Mouse (Mus musculus): ENCODE results near the gene Etv6. TPM values are rescaled to one million over a fixed set of nuclear protein-coding genes. Genes with fewer than 3 reads are reported as not detected.

The Etv6 gene
- total RNA-seq, 1 experiment from 2014 or later = 22.7 TPM

DNA sequence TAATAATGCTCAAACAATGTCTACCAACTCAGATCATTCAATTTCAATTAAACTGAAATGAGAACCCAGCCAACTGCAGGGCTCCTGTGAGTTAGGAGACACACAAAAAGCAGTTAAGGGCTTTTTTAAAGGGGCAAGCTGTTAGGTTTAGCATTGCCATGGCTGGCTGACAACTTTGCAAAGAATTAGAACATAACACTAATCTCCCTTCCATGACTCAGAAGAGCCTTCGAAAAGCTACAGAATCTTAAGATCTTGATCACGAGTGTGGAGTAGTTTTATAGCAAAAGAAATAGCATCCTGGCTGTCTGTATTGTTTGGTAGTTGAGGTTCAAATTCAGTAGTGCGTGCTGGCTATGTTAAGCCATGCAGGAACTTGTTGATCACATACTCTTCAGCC is 182.9 kb downstream of the Etv6 start:
- ATAC-seq (ENCODE audit: extremely low read depth, insufficient number of reproducible peaks, low FRiP score, poor library complexity, severe bottlenecking) = no peak

DNA sequence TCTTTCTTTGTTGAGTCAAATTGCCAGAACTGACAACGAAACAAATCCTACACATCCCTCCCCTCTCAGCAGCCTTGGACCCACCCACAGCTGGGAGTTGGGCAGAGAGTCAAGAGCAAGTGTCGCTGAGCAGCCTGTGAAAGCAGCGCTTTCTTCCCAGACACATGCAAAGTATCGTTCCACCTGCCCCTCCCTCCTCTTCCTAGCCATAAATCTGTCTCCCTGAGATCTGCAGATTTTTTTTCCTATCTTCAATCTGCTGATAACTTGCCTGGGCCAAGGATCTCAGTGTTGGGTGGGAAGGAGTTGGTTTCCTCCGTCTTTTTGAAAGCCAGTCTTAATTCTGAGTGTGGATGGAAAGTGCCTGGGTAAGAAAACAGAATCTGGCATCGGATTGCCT is 183.9 kb downstream of the Etv6 start:
- ATAC-seq (ENCODE audit: extremely low read depth, insufficient number of reproducible peaks, low FRiP score, poor library complexity, severe bottlenecking) = no peak

DNA sequence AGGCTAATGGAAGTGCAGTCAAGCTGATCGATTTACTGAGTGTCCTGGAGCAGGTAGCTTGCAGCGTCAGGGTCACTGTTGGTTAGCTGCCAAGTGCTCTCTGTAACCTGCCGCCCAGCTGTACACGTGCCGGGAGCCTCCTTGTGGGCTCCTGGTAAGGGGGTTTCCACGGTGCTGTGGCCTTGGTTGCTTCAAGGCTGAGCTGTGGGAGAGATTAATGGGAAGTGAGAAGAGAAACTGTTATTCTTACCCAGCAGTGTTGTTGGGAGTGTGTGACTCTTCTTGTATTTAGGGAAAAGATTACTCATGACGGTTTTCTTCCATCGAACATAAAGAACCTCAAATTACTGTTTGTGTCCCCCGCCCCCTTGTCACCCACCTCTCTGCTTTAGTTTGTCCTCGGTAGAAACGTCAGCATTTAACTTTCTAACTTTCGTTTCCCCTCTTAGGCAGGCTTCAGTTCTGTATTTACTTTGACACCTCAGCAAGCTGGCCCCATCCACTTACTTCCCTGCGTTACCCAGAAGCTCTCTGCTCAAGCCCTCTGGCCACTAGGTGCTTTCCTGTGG is 184.8 kb downstream of the Etv6 start:
- peak; percentile 65 for ATAC-seq (ENCODE audit: extremely low read depth, insufficient number of reproducible peaks, low FRiP score, poor library complexity, severe bottlenecking)

DNA sequence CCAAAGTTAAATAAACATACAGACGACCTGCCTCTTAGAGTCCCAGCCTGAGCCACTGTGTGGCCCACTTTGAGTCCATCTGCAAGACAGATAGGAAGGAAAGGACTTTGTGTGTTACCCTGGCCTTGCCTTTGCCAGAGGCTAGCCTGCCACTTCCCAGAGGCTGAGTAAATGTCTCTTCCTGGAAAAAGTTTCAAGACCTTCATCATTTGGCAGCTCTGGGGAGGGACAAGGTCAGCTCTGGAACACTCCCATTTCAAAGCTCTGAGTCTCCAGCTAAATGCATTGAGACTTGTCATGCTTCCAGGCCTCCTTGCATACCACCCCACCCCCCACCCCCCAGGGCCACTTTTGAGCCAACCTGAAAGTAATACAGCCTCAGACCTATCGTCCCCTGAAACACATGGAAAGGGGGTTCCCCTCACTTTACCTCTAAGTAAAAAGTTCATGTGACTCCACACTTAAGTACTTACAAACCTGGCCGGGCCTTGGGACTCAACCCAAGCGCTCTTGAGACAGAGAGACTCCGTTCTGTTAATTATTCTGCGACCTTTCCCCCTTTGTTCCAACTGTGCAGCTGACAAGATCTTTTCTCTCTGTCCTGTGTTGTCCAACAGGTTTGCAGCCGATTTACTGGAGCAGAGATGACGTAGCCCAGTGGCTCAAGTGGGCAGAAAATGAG is 186.9 kb downstream of the Etv6 start:
- no peak for ATAC-seq (ENCODE audit: extremely low read depth, insufficient number of reproducible peaks, low FRiP score, poor library complexity, severe bottlenecking)

DNA sequence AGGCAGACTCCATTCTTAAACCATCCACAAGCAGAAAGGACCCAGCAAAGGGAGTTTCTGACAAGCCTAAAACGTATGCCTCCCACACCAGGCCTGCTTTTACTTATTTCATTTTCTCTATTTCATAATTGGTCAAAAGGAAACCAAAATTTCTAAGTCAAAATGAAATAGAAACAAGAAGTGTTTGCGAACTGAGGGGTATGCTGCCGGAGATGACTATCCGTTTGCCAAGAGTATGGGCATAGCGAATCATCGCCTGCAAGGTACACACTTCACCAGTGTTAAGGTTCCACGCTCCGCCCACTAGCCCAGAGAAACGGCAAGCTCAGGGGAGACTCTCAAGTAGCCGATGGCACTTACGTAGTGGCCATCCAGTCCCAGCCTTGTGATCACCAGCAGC is 190.1 kb downstream of the Etv6 start:
- ATAC-seq (ENCODE audit: extremely low read depth, insufficient number of reproducible peaks, low FRiP score, poor library complexity, severe bottlenecking) = no peak

DNA sequence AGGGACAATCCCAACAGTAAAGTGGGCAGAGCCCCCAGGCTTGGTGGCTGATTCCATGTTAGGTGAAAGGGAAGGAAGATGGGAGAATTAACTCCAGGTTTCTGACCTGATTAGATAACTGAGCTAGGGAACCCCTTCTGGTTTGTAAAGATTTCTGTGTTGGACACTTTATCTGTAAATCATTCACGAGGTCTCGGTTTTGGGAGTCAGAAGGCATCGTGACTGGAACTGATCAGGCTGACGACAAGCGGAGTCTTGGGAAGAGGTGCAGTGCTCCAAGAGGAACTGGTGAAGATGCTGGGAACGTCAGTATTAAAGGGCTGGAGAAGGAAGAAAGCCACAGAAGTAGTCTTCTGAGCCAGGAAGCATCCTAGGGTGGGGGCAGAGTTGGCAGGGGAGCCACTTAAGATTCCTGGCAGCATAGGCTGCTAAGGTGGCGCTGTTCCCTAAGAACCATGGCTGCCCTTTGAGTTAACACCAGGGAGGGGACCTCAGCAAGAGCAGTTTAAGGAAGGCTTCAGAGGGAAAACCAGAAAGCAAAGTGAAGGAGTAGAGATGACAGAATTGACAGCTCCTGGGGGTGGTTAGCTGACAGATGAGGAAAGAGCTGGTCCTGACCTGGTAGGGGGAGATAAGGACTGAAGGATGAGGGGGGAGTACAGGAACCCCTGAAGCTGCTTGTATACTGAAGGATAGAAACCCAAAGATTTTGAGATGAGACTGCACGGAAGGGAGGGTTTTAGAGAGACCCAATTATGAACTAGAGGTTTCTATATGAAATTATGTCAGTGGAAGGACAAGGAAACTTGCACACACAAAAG is 191.1 kb downstream of the Etv6 start:
- no peak for ATAC-seq (ENCODE audit: extremely low read depth, insufficient number of reproducible peaks, low FRiP score, poor library complexity, severe bottlenecking)

DNA sequence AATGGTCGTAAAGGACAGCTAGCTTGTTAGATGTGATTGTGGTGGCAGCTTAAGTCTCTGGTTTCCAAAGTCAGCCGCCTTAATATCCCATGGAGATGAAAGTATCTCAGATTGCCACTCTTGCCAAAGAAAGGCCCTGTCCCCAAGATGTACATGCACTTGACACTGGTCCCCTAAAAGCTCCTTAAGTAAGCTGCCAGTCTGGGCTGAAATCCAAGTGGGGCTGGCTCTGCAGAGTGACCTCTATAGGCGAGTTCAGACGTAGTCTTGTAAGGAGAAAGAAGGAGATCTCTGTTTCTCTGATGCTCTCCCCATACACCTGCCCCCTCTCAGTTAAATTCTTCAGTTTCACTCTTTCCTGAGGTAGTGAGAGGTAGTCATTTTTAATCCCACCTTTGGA is 200.8 kb downstream of the Etv6 start:
- ATAC-seq (ENCODE audit: extremely low read depth, insufficient number of reproducible peaks, low FRiP score, poor library complexity, severe bottlenecking) = no peak

DNA sequence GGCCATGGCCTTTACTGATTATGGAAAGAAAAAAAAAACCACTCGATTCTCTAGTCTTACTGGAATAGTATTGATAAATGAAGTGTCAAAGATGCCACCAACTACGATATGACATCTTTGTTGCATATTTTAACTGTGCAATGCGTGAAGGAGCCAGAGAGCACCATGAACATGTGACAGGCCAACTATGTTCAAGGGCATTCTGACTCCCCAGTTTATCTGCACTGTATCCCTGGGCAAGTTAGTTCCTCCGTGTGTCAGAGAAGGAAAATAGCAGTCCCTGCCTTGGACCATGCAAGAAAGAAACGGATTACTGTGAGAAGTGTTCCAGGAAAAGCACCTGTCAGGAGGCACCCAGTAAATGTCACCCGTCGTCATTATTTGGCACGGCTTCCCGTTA is 203.0 kb downstream of the Etv6 start:
- ATAC-seq (ENCODE audit: extremely low read depth, insufficient number of reproducible peaks, low FRiP score, poor library complexity, severe bottlenecking) = no peak

DNA sequence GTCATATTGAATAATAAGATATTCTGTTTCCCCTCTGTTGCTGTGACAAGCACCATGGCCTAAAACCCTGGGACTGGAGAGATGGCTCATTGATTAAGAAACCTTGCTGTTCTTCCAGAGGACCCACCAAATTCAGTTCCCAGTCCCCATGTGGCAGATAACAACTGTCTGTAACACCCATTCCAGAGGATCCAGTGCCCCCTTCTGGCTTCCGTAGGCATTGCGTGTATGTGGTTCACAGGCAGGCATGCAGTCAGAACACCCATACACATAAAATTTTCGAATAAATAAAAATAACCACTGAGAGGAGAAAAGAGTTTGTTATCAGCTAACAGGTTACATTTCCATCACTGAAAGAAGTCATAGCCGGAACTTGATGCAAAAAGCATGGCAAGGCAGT is 205.5 kb downstream of the Etv6 start:
- ATAC-seq (ENCODE audit: extremely low read depth, insufficient number of reproducible peaks, low FRiP score, poor library complexity, severe bottlenecking) = no peak

DNA sequence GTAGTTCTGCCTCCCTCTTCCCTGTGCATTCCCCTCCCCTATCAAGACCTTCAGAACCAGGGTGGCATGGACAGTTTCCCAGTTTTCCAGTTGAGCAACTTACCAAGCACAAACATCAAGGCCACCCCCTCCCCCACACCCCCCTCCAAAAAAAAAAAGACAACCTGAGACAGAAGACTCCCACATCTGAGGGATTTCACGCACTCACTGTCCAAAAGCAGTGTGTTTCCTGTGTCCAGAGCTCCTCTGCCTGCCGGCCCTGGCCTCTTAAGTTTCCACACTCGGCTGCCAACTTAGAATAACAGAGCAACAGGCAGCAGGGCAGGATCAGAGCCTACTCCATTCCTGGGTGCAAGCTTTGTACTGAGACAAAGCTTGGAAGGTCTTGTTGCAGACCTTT is 207.6 kb downstream of the Etv6 start:
- ATAC-seq (ENCODE audit: extremely low read depth, insufficient number of reproducible peaks, low FRiP score, poor library complexity, severe bottlenecking) = no peak

DNA sequence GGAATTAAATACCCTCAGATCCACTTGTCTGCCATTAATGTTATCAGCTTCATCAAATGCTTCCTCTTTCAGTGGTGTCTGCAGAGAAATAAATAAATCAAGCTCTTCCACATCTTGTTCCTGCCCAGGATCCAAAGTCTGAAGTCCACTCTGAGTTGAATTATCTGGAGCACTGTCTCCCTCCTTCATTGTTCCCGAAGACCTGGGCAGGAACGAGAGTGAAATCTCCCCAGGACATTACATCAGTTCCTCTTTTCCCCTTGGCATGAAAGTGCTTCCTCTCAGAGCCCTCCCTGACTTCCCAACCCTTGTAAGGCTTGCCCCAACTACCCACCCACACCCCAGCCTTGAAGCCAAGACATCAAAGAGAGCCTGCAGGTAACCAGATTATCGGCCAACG is 208.0 kb downstream of the Etv6 start:
- no peak for ATAC-seq (ENCODE audit: extremely low read depth, insufficient number of reproducible peaks, low FRiP score, poor library complexity, severe bottlenecking)

DNA sequence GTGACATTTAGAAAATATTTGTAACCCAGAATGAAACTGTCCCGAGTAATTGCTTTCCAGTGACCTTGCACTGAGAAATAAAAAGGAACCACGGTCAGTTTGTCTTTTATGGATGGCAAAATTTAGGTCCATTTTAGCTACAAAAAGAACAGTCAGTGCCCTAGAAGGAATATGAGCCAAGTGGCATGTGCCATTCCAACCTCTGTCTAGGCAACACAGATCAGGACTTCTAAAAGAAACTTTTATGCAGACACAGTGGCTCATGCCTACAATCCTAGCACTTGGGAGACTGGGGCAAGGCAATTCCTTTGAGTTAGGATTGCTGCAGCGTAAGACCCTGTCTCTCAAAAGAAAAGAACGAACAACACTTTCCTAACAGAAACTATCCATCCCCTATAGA is 208.6 kb downstream of the Etv6 start:
- no peak for ATAC-seq (ENCODE audit: extremely low read depth, insufficient number of reproducible peaks, low FRiP score, poor library complexity, severe bottlenecking)

DNA sequence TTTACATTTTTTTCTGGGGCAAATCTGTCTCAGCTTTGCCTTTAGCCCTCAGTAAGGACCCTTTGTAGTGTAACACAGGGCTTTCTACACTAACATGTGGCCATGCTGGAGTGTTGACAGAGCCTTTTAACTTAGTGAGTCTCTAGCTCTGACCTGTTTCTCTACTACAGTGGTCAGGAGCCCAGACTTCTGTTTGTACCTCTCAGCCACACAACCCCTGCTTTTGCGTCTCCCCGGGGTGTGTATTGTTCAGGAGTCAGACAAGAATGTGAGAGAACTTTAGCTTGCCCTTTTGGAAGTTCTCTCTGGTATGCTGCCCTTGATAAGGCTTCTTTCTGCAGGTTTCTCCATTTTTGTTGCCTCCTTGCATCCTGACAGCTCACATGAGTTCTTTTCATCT is 210.6 kb downstream of the Etv6 start:
- no peak for ATAC-seq (ENCODE audit: extremely low read depth, insufficient number of reproducible peaks, low FRiP score, poor library complexity, severe bottlenecking)

DNA sequence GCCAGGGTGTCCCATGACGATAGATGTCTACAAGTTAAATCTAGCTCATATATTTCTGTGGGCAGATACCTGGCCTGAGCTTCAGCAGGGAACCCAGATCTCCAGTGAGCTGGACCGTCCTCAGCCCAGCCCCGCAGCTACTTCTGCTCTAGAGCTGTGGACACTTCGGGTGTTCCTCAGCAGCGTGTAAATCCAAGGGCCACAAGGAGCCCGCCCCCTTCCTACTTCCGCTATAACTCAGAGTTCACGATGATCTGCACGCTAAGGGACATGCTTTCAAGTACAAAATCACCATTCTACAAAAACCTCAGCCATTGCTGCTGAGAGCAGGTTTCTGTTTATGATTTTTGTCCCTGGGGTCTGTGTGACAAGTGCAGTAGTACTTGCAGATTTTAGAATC is 211.8 kb downstream of the Etv6 start:
- ATAC-seq (ENCODE audit: extremely low read depth, insufficient number of reproducible peaks, low FRiP score, poor library complexity, severe bottlenecking) = peak; percentile 80

DNA sequence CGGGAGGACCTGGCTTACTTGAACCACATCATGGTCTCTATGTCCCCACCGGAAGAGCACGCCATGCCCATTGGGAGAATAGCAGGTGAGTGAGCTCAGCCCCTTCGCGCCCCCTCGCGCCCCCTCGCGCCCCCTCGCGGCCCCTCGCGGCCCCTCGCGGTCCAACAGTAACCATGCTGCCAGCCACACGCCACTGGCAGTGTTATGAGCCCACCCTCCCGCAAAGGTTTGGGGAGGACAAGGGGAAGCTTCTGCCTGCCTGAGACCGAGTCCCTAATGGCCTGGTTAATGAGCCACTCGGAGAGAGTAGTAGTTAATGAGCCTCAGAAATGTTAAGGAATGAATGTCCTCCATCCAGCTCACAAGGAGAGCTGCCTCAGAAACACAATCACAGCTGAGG is 213.2 kb downstream of the Etv6 start:
- ATAC-seq (ENCODE audit: extremely low read depth, insufficient number of reproducible peaks, low FRiP score, poor library complexity, severe bottlenecking) = no peak

DNA sequence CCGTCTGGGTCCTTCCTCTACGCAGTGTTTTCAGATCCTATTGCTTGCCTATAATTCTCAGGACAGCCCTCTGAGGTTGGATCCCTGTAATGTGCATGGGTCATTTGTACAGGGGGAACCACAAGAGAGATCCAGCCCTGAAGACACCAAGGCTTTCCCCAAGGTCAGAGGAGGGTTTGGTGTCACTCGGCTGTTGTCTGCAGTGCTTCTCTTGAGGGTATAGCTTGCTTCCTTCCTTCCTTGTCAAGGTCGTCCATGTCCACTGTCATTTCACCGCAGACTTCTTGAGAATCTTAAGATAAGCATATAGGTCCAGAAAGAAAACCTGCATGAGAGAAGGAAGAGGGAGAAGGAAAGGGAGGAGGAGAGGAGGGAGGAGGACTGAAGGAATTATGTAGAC is 215.3 kb downstream of the Etv6 start:
- no peak for ATAC-seq (ENCODE audit: extremely low read depth, insufficient number of reproducible peaks, low FRiP score, poor library complexity, severe bottlenecking)

DNA sequence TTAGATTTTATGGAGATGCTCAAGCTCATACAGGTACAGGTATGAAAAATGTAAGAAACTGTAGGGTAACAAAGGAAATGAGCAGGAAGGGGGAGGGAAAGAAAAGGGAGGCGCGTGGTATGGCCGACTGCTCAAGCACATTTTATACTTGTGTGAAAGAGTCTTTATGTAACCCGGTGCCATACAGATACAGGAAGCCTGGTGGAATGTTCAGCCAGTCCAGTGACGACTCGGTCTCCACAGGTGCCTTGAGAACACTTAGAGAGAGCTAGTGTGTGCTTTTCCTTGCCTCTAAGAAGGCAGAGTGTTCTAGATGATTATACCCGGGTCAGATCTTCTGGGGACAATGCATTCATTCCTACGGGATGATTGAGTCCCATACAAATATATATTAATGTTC is 215.9 kb downstream of the Etv6 start:
- ATAC-seq (ENCODE audit: extremely low read depth, insufficient number of reproducible peaks, low FRiP score, poor library complexity, severe bottlenecking) = no peak

DNA sequence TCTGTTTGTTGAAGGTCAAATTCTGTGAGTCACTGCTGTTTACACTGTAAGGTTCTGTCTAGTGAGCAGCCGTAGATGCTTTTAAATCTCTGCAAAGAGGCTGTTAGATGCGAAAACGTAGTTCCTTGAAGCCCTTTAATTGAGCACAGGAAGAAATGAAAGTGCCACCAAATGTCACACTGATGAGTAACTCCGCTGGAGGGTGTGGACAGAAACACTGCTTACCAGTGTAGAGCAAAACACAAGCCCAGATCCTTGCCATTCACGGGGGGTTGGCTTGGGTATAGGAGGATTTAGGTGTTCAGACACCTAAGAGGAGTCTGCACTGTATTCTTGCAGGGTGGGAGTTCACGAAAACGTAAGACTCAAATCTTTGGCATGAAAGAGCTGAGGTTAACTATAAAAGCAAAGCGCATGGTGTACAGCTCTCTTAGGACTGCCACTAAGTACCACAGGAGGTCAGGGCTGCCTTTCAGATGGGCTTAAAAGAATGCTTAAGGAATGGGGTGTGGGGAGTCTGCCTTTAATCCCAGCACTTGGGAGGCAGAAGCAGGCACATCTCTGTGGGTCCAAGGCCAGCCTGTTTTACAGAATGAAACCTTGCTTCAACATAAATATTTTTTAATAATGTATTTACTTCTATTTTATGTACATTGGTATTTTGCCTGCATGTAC is 216.7 kb downstream of the Etv6 start:
- no peak for ATAC-seq (ENCODE audit: extremely low read depth, insufficient number of reproducible peaks, low FRiP score, poor library complexity, severe bottlenecking)

DNA sequence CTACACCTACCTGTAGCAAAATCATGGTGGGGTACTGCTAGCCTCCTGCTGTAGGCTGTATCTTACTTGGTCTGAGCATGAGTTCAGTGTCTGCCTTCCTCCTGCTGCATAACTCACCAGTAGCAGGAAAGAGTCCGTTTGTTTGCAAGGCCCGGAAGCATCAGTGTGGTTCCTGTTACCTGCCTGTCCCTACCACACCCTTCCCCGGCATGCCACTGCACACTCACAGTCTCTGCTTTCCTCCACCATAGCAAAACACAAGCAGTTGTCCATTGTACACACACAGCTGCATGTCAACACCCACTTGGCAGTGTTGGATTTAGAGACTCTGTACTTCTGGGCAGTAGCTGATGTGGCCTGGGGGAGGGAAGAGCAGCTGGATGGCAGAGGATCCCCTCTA is 220.9 kb downstream of the Etv6 start:
- no peak for ATAC-seq (ENCODE audit: extremely low read depth, insufficient number of reproducible peaks, low FRiP score, poor library complexity, severe bottlenecking)

DNA sequence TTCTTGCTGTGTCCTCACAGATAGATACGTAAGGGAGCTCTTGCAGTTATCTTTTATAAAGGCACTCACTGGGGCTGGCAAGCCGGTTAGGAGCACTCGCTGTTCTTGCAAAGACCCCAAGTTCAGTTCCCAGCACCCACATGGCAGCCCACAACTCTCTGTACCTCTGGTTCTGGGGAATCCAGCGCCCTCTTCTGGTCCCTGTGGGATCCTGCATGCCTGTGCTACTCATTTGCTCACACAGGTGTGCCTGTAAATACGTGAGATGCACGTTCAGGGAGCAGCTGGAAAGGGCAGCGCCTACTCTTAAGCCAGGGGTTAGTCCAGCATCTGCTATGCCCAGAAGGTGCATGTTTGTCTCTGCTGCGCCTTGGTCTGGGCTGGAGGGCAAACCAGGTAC is 224.4 kb downstream of the Etv6 start:
- no peak for ATAC-seq (ENCODE audit: extremely low read depth, insufficient number of reproducible peaks, low FRiP score, poor library complexity, severe bottlenecking)
